Mouse (Mus musculus) midbrain, embryonic 13.5 days (tissue): Measurements from ENCODE around the gene Tm4sf5. TPM values are rescaled to one million over a fixed set of nuclear protein-coding genes. Genes with fewer than 3 reads are reported as not detected.

Experiments
- polyA plus RNA-seq: library from polyadenylated mRNA; unstranded; fragments of >200 nt; fragmentation: Nextera tagmentation; extraction: Ambion mirVana; gene quantifications from 2 replicates; pipeline ENCODE4 v1.2.1, GENCODE M21; 2015

Tm4sf5 gene
- polyA plus RNA-seq, 1 experiment from 2014 or later, result 0.54 TPM

Other genes starting within 250 kb of the Tm4sf5 start
- gene Alox12, start 249.9 kb upstream of the Tm4sf5 start, polyA plus RNA-seq, result 0.57 and 1.2 TPM in 2 replicates
- gene Alox12e, start 182.6 kb upstream of the Tm4sf5 start, polyA plus RNA-seq, result 0.07 TPM in 1 of 2 replicates, not detected in the other
- not detected in 2 replicates for gene Alox15, start 153.2 kb upstream of the Tm4sf5 start, polyA plus RNA-seq
- gene Pelp1, start 95.2 kb upstream of the Tm4sf5 start, polyA plus RNA-seq, result 33.9 and 34.1 TPM in 2 replicates
- 44.8 and 45.5 TPM in 2 replicates for gene Arrb2, start 72.6 kb upstream of the Tm4sf5 start, polyA plus RNA-seq
- gene Med11, start 53.3 kb upstream of the Tm4sf5 start, polyA plus RNA-seq, result 41.9 and 43.6 TPM in 2 replicates
- gene Zmynd15, start 45.8 kb upstream of the Tm4sf5 start, polyA plus RNA-seq, result 0.40 and 0.44 TPM in 2 replicates
- gene Cxcl16, start 45.3 kb upstream of the Tm4sf5 start, polyA plus RNA-seq, result 1.4 and 1.6 TPM in 2 replicates
- not detected in 2 replicates for gene Vmo1, start 9.4 kb downstream of the Tm4sf5 start, polyA plus RNA-seq
- 0.35 and 0.42 TPM in 2 replicates for gene Gltpd2, start 14.0 kb downstream of the Tm4sf5 start, polyA plus RNA-seq
- 827 and 844 TPM in 2 replicates for gene Psmb6, start 20.1 kb downstream of the Tm4sf5 start, polyA plus RNA-seq
- gene Gm40193, start 27.7 kb downstream of the Tm4sf5 start, polyA plus RNA-seq, result not detected in 2 replicates
- gene Pld2, start 34.8 kb downstream of the Tm4sf5 start, polyA plus RNA-seq, result 5.2 and 6.5 TPM in 2 replicates
- 10.7 and 14.2 TPM in 2 replicates for gene Mink1, start 57.6 kb downstream of the Tm4sf5 start, polyA plus RNA-seq
- gene 4930544D05Rik, start 110.6 kb downstream of the Tm4sf5 start, polyA plus RNA-seq, result not detected in 2 replicates
- not detected in 2 replicates for gene Chrne, start 114.0 kb downstream of the Tm4sf5 start, polyA plus RNA-seq
- 0.17 and 0.26 TPM in 2 replicates for gene Gp1ba, start 133.9 kb downstream of the Tm4sf5 start, polyA plus RNA-seq
- gene Rnf167, start 142.0 kb downstream of the Tm4sf5 start, polyA plus RNA-seq, result 111 and 113 TPM in 2 replicates
- gene Slc25a11, start 142.2 kb downstream of the Tm4sf5 start, polyA plus RNA-seq, result 169 and 170 TPM in 2 replicates
- 785 and 825 TPM in 2 replicates for gene Pfn1, start 149.4 kb downstream of the Tm4sf5 start, polyA plus RNA-seq
- gene Eno3, start 152.0 kb downstream of the Tm4sf5 start, polyA plus RNA-seq, result 8.0 and 9.5 TPM in 2 replicates
- 180 and 181 TPM in 2 replicates for gene Spag7, start 164.2 kb downstream of the Tm4sf5 start, polyA plus RNA-seq
- 15.3 and 16.4 TPM in 2 replicates for gene Camta2, start 182.9 kb downstream of the Tm4sf5 start, polyA plus RNA-seq
- gene Inca1, start 194.9 kb downstream of the Tm4sf5 start, polyA plus RNA-seq, result 0.94 and 1.8 TPM in 2 replicates
- 1.4 and 2.1 TPM in 2 replicates for gene Kif1c, start 195.3 kb downstream of the Tm4sf5 start, polyA plus RNA-seq